Mouse (Mus musculus) ovary, postnatal 14 days (tissue): ENCODE results near the gene Lmf2.

Experiments used
- DNase-seq: peaks from one replicate; pipeline ENCODE4 v3.0.0; 2022; ENCODE audit warnings: low spot score

Gene Lmf2

DNA sequence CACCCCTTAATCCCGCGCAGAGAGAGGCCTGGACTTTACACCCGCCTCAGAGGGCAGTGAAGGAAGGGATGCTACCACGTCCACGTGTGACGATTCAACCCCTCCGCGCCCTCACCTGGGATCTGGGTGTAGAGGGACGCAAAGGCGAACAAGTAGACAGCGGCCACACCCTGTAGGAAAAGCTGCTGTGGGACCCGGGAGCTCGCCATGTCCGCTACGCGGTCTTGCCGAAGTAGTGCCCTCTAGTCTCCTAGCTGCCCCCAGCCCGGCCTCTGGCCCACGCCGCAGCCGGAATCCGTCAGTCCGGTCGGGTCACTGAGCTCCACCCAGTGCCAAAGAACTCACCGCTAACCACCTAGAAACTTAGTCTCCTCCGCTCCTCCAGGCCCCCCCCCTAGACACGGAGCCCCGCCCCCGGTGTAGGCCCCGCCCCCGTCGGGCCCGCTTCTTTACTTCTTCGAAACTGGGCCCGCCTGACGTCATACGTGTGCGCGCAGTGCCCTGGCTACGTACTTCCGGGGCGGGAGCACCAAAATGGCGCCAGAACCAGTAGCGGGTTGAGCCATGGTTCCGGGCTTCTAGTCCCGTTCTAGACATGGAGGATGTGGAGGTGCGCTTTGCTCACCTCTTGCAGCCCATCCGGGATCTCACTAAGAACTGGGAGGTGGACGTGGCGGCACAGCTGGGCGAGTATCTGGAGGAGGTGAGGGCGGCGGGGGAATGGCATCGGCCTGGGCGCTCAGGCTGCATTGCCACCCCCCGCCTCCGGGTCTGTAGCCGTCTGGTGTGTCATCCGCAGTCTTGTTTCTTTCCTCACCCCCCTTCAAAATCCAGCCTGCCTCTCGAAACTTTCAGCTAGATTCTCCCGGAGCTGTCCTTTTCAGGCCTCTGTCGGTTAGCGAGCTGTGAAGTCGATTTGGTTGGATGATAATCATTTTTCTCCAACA is at the start of gene Lmf2, which contains the start of gene Ncaph2:
TSS of gene Lmf2 (minus strand) at position 419 of the 947 bp plus-strand sequence.
TSS of gene Ncaph2 (plus strand) at position 479 of the 947 bp plus-strand sequence.
- peak; percentile 95 for DNase-seq

DNA sequence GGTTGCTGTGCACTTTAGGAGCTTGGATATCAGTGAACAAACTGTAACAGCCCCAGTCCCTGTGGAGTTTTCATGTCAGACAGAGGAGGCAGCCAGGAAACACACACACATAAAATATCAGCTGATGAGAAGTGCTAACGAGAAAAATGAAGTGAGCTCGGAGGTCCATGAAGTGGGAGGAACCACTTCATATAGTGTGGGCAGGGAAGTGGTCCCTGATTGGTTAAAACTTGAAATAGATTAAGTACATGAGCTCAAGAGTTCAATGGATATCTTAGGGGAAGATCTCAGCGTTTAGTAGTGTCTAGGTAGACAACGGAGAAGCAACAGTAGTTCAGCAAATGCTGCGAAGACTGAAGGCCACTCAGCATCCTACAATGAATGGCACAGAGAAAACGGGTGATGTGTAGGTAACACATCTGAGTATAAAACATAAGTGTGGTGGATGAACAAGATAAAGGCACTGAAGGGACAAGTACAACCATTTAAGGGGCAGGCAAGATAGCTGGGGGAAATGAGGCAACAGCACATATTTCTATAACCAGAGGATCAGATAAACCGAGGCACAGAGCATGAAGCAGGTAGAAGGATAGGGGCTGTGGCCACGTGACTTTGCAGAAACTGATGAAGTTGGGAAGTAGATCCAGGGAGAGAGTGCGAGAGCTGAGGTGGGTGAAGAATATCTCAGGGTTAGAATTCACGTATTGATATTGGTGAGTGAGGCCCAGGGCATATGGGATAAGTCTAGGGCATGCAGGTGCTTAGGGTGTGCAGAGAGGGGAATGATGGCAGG is 49.6 kb upstream of the Lmf2 start:
- no peak for DNase-seq

- DNase-seq, result no peak
These were observed 47.0 kb upstream of the Lmf2 start for GRCm38 (mm10) chr15:89402471-89402870.

- no peak for DNase-seq
These were observed 44.3 kb upstream of the Lmf2 start for GRCm38 (mm10) chr15:89399716-89400115.

GRCm38 (mm10) chr15:89398146-89398545 is 42.7 kb upstream of the Lmf2 start:
- DNase-seq, result no peak

GRCm38 (mm10) chr15:89396883-89397282 is 41.4 kb upstream of the Lmf2 start:
- DNase-seq, result no peak

DNA sequence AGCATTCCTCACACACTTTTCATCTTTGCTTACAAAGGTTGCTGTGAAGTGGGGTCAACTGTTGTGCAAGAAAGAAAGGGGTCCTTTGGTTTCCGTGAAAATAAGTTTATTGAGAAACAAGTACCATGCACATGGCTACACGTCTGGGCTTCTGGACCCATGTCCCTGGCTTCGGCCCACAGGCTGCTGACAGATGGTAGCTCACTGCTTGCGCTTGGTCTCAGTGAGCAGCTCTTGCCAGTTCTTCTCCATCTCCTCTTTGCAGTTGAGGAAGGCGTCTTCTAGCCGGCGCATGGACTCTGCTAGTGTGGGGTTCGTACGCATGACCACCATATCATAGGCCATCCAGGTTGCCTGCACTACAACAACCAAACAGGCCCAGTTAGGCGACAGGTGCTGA is 34.6 kb upstream of the Lmf2 start:
- DNase-seq, result no peak

- no peak for DNase-seq
These were observed 31.7 kb upstream of the Lmf2 start for GRCm38 (mm10) chr15:89387127-89387526.

GRCm38 (mm10) chr15:89384617-89385016 is 29.2 kb upstream of the Lmf2 start, which contains the start of gene Klhdc7b:
Klhdc7b (plus strand) TSS chr15:89384917.
- no peak for DNase-seq

DNA sequence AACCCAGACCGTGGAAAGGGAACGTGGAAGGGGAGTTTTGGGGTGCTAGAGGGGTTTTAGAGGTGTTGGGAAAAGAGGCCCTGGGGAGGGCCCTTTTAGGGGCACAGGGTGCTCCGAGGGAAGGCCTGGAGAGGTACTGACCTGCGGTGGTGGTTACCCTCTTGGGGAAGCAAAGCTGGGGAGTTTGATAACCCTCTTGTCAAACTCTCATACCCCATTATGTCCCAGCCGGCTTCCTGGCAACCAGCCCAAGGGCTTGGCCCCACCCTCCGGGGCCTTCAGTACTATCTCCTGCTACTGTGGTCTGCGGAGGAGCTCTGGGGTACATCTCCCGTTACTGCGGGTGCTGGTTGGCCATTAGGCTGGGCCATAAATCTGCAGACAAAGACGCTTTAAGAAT is 24.0 kb upstream of the Lmf2 start:
- DNase-seq, result no peak

DNA sequence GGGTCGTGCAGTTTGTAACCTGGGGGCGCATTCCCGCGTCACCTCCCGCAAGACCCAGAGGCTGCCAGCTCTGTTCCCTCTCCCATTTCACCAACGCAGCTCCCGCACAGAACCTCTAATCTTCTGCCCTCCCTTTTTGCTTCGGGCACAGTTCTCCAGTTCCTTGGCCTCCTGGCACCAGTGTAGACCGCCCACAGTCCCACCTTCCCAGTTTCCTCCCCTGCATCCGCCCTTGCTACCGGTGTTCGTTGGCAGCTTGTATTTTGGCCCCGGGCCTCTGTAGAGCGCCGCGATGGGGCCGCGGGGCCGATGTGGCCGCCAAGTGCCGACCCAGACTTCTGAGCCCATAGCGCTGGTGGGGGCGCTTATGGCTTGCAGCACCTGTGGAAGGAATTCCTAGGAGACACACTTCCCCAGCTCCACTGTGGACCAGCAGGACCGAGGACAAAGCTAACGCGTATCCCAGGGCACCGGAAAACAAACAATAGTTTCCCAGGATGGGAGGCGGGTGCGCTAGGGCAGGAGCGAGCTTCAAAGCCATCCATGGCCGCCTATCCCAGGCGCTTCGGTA is 23.5 kb upstream of the Lmf2 start, which contains the start of gene Odf3b:
TSS of gene Odf3b (minus strand) at position 452 of the 571 bp plus-strand sequence.
- DNase-seq, result peak; percentile 32

- no peak for DNase-seq
These were observed 22.7 kb upstream of the Lmf2 start for GRCm38 (mm10) chr15:89377938-89378828.

DNA sequence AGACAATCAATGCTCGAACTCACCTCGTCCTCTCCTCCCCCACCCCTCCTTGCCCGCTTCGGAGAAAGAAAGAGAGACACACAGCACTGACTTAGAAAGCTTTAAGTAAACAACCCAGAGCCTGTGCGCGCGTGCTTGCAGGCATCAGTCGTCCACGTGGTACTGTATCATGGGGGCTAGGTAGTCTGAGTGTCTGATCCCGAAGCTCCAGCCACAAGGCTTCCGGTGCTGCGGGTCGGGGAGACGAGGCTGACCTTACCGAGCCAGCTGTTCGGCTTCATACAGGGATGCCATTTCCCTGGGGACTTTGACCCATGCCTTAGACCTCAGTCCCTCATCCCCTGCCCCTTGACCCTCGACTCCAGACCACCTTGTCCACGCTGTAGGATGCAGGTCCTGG is 21.9 kb upstream of the Lmf2 start:
- no peak for DNase-seq

- DNase-seq, result no peak
These were observed 21.5 kb upstream of the Lmf2 start, which contains the start of gene Tymp for GRCm38 (mm10) chr15:89376957-89377356. Tymp (minus strand) TSS chr15:89377039.

- DNase-seq, result no peak
These were observed 20.6 kb upstream of the Lmf2 start for GRCm38 (mm10) chr15:89376040-89376439.

- no peak for DNase-seq
These were observed 19.5 kb upstream of the Lmf2 start for GRCm38 (mm10) chr15:89374801-89375534.

DNA sequence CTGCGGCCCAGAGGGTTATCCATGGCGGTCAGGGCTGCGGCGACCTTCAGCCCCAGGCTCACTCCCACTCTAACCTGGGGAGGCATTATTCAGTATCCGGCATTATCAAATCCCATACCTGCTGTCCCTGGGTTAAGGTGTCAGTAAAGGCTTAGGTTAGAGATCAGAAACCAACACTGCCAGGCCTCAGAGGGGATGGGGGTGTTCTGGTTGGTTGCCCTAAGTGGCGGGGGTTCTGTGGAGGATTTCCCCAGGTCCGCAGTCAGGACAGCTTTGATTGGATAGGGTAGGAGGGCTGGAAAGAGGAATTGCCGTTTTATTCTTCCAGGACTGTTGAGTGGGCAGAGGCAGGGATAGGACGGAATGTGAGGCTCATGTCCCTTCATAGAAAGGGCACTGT is 18.9 kb upstream of the Lmf2 start:
- DNase-seq, result no peak

DNA sequence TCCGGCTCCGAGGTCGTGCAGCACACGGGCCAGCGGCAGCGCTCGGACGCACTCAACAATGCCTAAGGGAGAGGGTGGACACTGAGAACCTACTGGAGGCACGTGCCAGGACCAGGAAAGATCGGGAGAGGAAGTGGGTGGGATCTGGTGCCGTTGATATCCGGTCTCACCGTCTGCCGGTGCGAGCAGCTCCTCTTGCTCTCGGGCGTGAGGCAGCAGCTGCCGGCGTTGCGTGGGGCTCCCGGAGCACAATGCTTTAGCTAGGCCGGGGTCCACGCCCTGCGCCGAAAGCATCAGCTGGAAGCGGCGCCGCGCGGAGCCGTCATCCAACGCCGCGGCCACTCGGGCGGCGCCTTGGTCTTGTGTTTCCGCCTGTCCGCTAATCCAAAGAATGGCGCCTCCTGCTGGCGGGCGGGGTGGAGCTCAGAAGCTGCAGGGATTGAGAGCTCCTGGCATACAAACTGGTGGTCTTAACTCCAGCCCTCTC is 18.3 kb upstream of the Lmf2 start, which contains the start of gene Sco2:
TSS of gene Sco2 (minus strand) at position 85 of the 487 bp plus-strand sequence.
- peak; percentile 91 for DNase-seq

- peak; percentile 65 for DNase-seq
These were observed 17.7 kb upstream of the Lmf2 start for GRCm38 (mm10) chr15:89373027-89373761.
